Mouse (Mus musculus): ENCODE measurements around the gene C1qtnf5. TPM values are rescaled to one million over a fixed set of nuclear protein-coding genes. Genes with fewer than 3 reads are reported as not detected.

C1qtnf5 gene
- polyA plus RNA-seq, 1 experiment from 2014 or later, result 0.31 TPM

DNA sequence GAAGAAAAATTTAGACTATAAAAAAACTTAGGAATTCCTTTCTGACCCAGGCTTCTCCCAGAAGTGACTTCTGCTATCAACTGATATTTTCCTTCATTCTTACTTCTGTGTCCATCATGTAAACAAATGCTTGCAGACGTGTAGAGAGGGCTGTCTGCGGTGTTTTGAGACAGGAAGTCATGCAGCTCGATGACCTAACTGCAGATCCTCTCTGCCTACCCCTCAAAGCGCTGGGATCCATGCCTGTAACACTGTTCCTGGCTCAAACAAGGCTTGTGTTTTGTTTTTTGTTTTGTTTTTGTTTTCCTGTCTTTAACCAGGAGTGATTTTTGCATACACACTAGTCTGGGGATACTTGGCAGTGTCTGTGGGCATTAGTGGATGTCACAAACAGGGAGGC, 30.8 kb downstream of the C1qtnf5 start:
- no peak overlapping the region for H3K9ac ChIP-seq (ENCODE audit: low read length)
- H3K27ac ChIP-seq (ENCODE audit: low read depth, low read length), result no peak overlapping the region
- ATAC-seq (ENCODE audit: insufficient read depth, low FRiP score, low TSS enrichment), result no peak
- H3K36me3 ChIP-seq (ENCODE audit: control insufficient read depth, insufficient read depth, low read length), result no peaks in the 10 kb centered on the region
- no peak for DNase-seq (ENCODE audit: low spot score)
- peaks cover 40% of the 10 kb centered on the region for H3K27me3 ChIP-seq (ENCODE audit: control insufficient read depth, insufficient read depth, low read length)
- H3K4me2 ChIP-seq (ENCODE audit: low read depth), result no peak overlapping the region
- H3K9me3 ChIP-seq (ENCODE audit: control insufficient read depth, low read length), result no peaks in the 10 kb centered on the region
- H3K4me3 ChIP-seq (ENCODE audit: low read depth, low read length), result no peak overlapping the region
- H3K4me1 ChIP-seq (ENCODE audit: control insufficient read depth, insufficient read depth, low read length), result peaks cover 19% of the 10 kb centered on the region
- WGBS, result 74% methylated on average over 4 of the region's 4 CpGs

DNA sequence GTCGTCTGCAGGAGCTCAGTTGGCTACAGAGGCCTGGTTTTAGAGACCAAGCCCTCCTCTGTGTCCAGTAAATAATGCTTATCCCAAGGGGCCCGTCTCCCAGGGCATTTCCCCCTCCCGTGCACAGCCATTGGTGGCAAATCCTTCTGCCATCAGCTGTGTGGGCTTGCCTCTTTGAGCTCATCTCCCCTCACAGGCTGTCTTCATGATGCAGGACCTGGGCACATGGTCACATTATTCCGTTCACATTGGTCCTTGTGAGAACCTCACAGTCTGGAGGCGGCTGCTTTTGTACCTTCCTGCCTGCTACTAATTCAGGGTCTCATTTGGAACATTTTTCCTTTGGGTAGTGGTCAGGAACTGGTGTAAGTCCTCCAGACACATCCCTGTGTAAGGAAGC, 34.9 kb downstream of the C1qtnf5 start:
- no peak overlapping the region for H3K4me2 ChIP-seq (ENCODE audit: low read depth)
- H3K4me3 ChIP-seq (ENCODE audit: low read depth, low read length), result no peak overlapping the region
- DNase-seq (ENCODE audit: low spot score) (no peak), ATAC-seq (ENCODE audit: insufficient read depth, low FRiP score, low TSS enrichment) (no peak)
- H3K27me3 ChIP-seq (ENCODE audit: control insufficient read depth, insufficient read depth, low read length), result 0 out of 2 replicates have a peak, but pooled peaks cover 3% of the 10 kb centered on the region
- H3K9ac ChIP-seq (ENCODE audit: low read length), result no peak overlapping the region
- no peak overlapping the region for H3K27ac ChIP-seq (ENCODE audit: low read depth, low read length)
- no peaks in the 10 kb centered on the region for H3K4me1 ChIP-seq (ENCODE audit: control insufficient read depth, insufficient read depth, low read length)
- no peaks in the 10 kb centered on the region for H3K36me3 ChIP-seq (ENCODE audit: control insufficient read depth, insufficient read depth, low read length)
- H3K9me3 ChIP-seq (ENCODE audit: control insufficient read depth, low read length), result no peaks in the 10 kb centered on the region
- 75% methylated on average over 5 of the region's 5 CpGs for WGBS

- Histone ChIP-seq H3K9ac (ENCODE audit: low read length) (no peak overlapping the region), H3K9me3 (ENCODE audit: control insufficient read depth, low read length) (no peaks in the 10 kb centered on the region), H3K4me2 (ENCODE audit: low read depth) (no peak overlapping the region), H3K4me1 (ENCODE audit: control insufficient read depth, insufficient read depth, low read length) (no peaks in the 10 kb centered on the region), H3K27me3 (ENCODE audit: control insufficient read depth, insufficient read depth, low read length) (no peaks in the 10 kb centered on the region), H3K4me3 (ENCODE audit: low read depth, low read length) (no peak overlapping the region), H3K27ac (ENCODE audit: low read depth, low read length) (no peak overlapping the region), H3K36me3 (ENCODE audit: control insufficient read depth, insufficient read depth, low read length) (no peaks in the 10 kb centered on the region)
- WGBS, result 90% methylated on average over 5 of the region's 5 CpGs
- ATAC-seq (ENCODE audit: insufficient read depth, low FRiP score, low TSS enrichment) (no peak), DNase-seq (ENCODE audit: low spot score) (no peak)
Observed at GRCm38 (mm10) chr9:44143421-44143820, 36.4 kb downstream of the C1qtnf5 start.

GRCm38 (mm10) chr9:44144023-44144717, 37.1 kb downstream of the C1qtnf5 start:
- H3K4me1 ChIP-seq (ENCODE audit: control insufficient read depth, insufficient read depth, low read length), result no peaks in the 10 kb centered on the region
- H3K9me3 ChIP-seq (ENCODE audit: control insufficient read depth, low read length), result no peaks in the 10 kb centered on the region
- DNase-seq (ENCODE audit: low spot score) (no peak), ATAC-seq (ENCODE audit: insufficient read depth, low FRiP score, low TSS enrichment) (no peak)
- H3K9ac ChIP-seq (ENCODE audit: low read length), result no peak overlapping the region
- no peaks in the 10 kb centered on the region for H3K27me3 ChIP-seq (ENCODE audit: control insufficient read depth, insufficient read depth, low read length)
- H3K36me3 ChIP-seq (ENCODE audit: control insufficient read depth, insufficient read depth, low read length), result no peaks in the 10 kb centered on the region; the same call in 1 of the 2 replicates
- WGBS, result 35% methylated on average over 7 of the region's 8 CpGs
- H3K4me3 ChIP-seq (ENCODE audit: low read depth, low read length), result no peak overlapping the region
- no peak overlapping the region for H3K4me2 ChIP-seq (ENCODE audit: low read depth)
- H3K27ac ChIP-seq (ENCODE audit: low read depth, low read length), result no peak overlapping the region

- no peak overlapping the region for H3K4me2 ChIP-seq (ENCODE audit: low read depth)
- no peak for DNase-seq (ENCODE audit: low spot score)
- no peak for ATAC-seq (ENCODE audit: insufficient read depth, low FRiP score, low TSS enrichment)
- H3K27ac ChIP-seq (ENCODE audit: low read depth, low read length), result no peak overlapping the region
- H3K9me3 ChIP-seq (ENCODE audit: control insufficient read depth, low read length), result no peaks in the 10 kb centered on the region
- no peaks in the 10 kb centered on the region; the same call in 1 of the 2 replicates for H3K36me3 ChIP-seq (ENCODE audit: control insufficient read depth, insufficient read depth, low read length)
- H3K4me1 ChIP-seq (ENCODE audit: control insufficient read depth, insufficient read depth, low read length), result no peaks in the 10 kb centered on the region
- H3K27me3 ChIP-seq (ENCODE audit: control insufficient read depth, insufficient read depth, low read length), result no peaks in the 10 kb centered on the region
- H3K4me3 ChIP-seq (ENCODE audit: low read depth, low read length), result no peak overlapping the region
- no peak overlapping the region for H3K9ac ChIP-seq (ENCODE audit: low read length)
Observed at GRCm38 (mm10) chr9:44144718-44145060, 37.6 kb downstream of the C1qtnf5 start.

GRCm38 (mm10) chr9:44147290-44147689, 40.2 kb downstream of the C1qtnf5 start:
- Histone ChIP-seq H3K4me1 (ENCODE audit: control insufficient read depth, insufficient read depth, low read length) (no peaks in the 10 kb centered on the region), H3K27ac (ENCODE audit: low read depth, low read length) (no peak overlapping the region), H3K4me3 (ENCODE audit: low read depth, low read length) (no peak overlapping the region), H3K9ac (ENCODE audit: low read length) (no peak overlapping the region), H3K36me3 (ENCODE audit: control insufficient read depth, insufficient read depth, low read length) (no peaks in the 10 kb centered on the region; the same call in 1 of the 2 replicates), H3K27me3 (ENCODE audit: control insufficient read depth, insufficient read depth, low read length) (no peaks in the 10 kb centered on the region), H3K9me3 (ENCODE audit: control insufficient read depth, low read length) (no peaks in the 10 kb centered on the region), H3K4me2 (ENCODE audit: low read depth) (no peak overlapping the region)
- DNase-seq (ENCODE audit: low spot score) (no peak), ATAC-seq (ENCODE audit: insufficient read depth, low FRiP score, low TSS enrichment) (no peak)
- 85% methylated on average over 3 of the region's 3 CpGs for WGBS

Other genes starting within 250 kb of the C1qtnf5 start
- not detected in 2 replicates for gene Thy1, start 63.9 kb upstream of the C1qtnf5 start, polyA plus RNA-seq (2014; fragmentation: Nextera tagmentation; extraction: Ambion mirVana)
- gene Usp2, start 40.2 kb upstream of the C1qtnf5 start, polyA plus RNA-seq (2014; fragmentation: Nextera tagmentation; extraction: Ambion mirVana), result 10.5 and 11.7 TPM in 2 replicates
- gene Mfrp, start 5.5 kb upstream of the C1qtnf5 start, polyA plus RNA-seq (2014; fragmentation: Nextera tagmentation; extraction: Ambion mirVana), result 0.15 and 0.21 TPM in 2 replicates
- 0.20 and 0.95 TPM in 2 replicates for gene Gm49380, start 6.3 kb downstream of the C1qtnf5 start, polyA plus RNA-seq (2014; fragmentation: Nextera tagmentation; extraction: Ambion mirVana)
- 62.4 and 71.1 TPM in 2 replicates for gene Rnf26, start 6.3 kb downstream of the C1qtnf5 start, polyA plus RNA-seq (2014; fragmentation: Nextera tagmentation; extraction: Ambion mirVana)
- gene Mcam, start 27.2 kb downstream of the C1qtnf5 start, polyA plus RNA-seq (2014; fragmentation: Nextera tagmentation; extraction: Ambion mirVana), result 14.3 and 15.0 TPM in 2 replicates
- gene Cbl, start 126.8 kb downstream of the C1qtnf5 start, polyA plus RNA-seq (2014; fragmentation: Nextera tagmentation; extraction: Ambion mirVana), result 19.1 and 22.2 TPM in 2 replicates
- not detected in 2 replicates for gene Ccdc153, start 133.4 kb downstream of the C1qtnf5 start, polyA plus RNA-seq (2014; fragmentation: Nextera tagmentation; extraction: Ambion mirVana)
- 0.11 TPM in 1 of 2 replicates, not detected in the other for gene Pdzd3, start 144.2 kb downstream of the C1qtnf5 start, polyA plus RNA-seq (2014; fragmentation: Nextera tagmentation; extraction: Ambion mirVana)
- 2.4 and 3.2 TPM in 2 replicates for gene Nlrx1, start 161.4 kb downstream of the C1qtnf5 start, polyA plus RNA-seq (2014; fragmentation: Nextera tagmentation; extraction: Ambion mirVana)
- gene Abcg4, start 181.4 kb downstream of the C1qtnf5 start, polyA plus RNA-seq (2014; fragmentation: Nextera tagmentation; extraction: Ambion mirVana), result 4.5 and 5.0 TPM in 2 replicates
- gene Hinfp, start 198.4 kb downstream of the C1qtnf5 start, polyA plus RNA-seq (2014; fragmentation: Nextera tagmentation; extraction: Ambion mirVana), result 23.6 and 26.9 TPM in 2 replicates
- gene C2cd2l, start 213.0 kb downstream of the C1qtnf5 start, polyA plus RNA-seq (2014; fragmentation: Nextera tagmentation; extraction: Ambion mirVana), result 14.9 and 17.1 TPM in 2 replicates
- 47.6 and 48.6 TPM in 2 replicates for gene Dpagt1, start 218.8 kb downstream of the C1qtnf5 start, polyA plus RNA-seq (2014; fragmentation: Nextera tagmentation; extraction: Ambion mirVana)
- gene H2afx, start 227.4 kb downstream of the C1qtnf5 start, polyA plus RNA-seq (2014; fragmentation: Nextera tagmentation; extraction: Ambion mirVana), result 366 and 382 TPM in 2 replicates
- 139 and 140 TPM in 2 replicates for gene Hmbs, start 237.0 kb downstream of the C1qtnf5 start, polyA plus RNA-seq (2014; fragmentation: Nextera tagmentation; extraction: Ambion mirVana)

Measured in neural tube, embryonic 11.5 days (tissue).